Mouse (Mus musculus): Measurements from ENCODE around the gene Clstn3.
"Not testable (repeated sequence)": the region's sequence is repeated elsewhere in the genome, so short reads cannot be mapped to it uniquely, and the experiment has no call there.

Clstn3 gene

DNA sequence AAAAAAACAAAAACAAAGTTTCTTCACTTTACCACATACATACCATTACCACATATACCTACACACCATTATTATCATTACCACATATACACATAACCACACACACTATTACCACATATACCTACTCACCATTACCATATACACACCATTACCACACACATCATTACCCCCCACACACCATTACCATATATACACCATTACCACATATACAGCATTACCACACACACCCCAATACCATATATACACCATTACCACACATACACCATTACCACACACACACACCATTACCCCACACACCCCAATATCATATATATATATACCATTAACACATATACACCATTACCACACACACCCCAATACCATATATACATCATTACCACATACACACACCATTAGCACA, 57.4 kb downstream of the Clstn3 start:
- no peak for DNase-seq

DNA sequence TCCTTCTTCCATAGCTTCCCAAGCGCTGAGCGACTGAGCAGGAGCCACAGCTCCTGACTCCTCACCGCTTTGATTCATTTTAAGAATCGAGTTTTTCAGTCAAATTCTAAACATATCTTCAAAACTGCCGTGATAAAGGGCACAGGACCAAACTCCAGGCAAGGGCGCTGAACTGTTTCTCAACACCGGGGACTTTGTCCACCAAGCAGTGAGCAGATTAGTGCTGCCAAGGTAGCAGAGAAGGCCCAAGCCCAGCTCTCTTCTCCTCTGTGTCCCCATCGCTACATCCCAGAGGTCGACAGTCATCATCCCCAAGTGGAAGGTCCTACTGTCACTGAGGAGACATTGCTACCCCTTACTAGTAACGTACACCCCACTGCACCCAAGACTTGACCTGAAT, 58.3 kb downstream of the Clstn3 start:
- no peak for DNase-seq

DNA sequence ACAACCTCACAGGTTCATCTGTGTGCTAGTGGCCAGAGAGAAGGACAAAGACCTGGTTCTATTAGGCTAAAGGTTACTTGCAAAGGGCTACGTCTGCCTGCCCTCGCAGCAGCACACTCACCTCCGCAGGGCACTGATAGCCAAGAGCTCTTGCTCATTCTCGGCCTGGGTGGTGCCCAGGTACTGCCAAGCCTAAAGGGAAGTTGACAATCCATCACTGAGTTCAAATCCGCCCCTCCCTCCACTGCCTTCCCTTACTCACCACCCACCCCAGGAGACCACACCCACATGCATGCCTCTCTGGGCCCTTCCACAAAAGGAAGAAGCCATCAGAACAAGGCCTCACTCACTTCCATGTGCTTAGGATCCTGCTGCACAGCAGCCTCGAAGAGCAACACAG, 64.9 kb downstream of the Clstn3 start:
- no peak for DNase-seq

DNA sequence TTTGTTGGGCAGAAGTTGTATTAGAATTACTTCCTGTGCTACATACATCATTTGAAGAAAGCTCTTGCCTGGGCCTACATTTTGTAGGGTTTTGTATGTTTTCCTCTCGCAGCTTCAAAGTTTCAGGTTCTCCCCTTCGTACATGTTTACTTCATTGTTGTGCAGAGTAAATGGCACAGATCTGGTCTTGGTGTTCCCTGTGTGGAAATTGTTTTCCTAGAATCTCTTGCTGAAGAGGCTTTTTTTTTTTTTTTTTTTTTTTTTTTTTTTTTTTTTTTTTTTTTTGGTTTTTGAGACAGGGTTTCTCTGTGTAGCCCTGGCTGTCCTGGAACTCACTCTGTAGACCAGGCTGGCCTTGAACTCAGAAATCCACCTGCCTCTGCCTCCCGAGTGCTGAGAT, 69.6 kb downstream of the Clstn3 start:
- DNase-seq, result not testable (repeated sequence)
